Mouse (Mus musculus) liver, adult 2 months (tissue): ENCODE measurements around the gene Wnt9a. TPM values are rescaled to one million over a fixed set of nuclear protein-coding genes. Genes with fewer than 3 reads are reported as not detected.

Experiments used
- DNase-seq: peaks from one replicate; pipeline ENCODE4 v3.0.0-alpha.2; 2011; ENCODE audit warnings: low read depth, low spot score; ENCODE audit errors: extremely low read depth
- H3K27ac ChIP-seq: fragments of 200-500 bp; replicated peaks from 2 replicates; pipeline ENCODE4 v1.5.1; 2012; ENCODE audit warnings: low read depth, mild to moderate bottlenecking, control low read depth, inconsistent platforms, low read length; ENCODE audit not compliant: insufficient read depth
- H3K27me3 ChIP-seq: fragments of 200-500 bp; 2 replicates; pipeline ENCODE4 v1.6.1; 2012; ENCODE audit warnings: mild to moderate bottlenecking, moderate library complexity, low read length, inconsistent platforms; ENCODE audit not compliant: control insufficient read depth, insufficient read depth
- H3K36me3 ChIP-seq: fragments of 200-500 bp; 2 replicates; pipeline ENCODE4 v1.6.1; 2012; ENCODE audit warnings: low read length, inconsistent platforms; ENCODE audit not compliant: control insufficient read depth, insufficient read depth
- H3K4me1 ChIP-seq: fragments of 200-500 bp; 2 replicates; pipeline ENCODE4 v1.6.1; 2011; ENCODE audit warnings: low read length; ENCODE audit not compliant: control insufficient read depth, insufficient read depth
- H3K4me3 ChIP-seq: fragments of 200-500 bp; 2 replicates; pipeline ENCODE4 v1.5.1; 2011; ENCODE audit warnings: low read depth, mild to moderate bottlenecking, control low read depth, low read length, moderate library complexity; ENCODE audit not compliant: insufficient read depth
- H3K79me2 ChIP-seq: fragments of 200-500 bp; 2 replicates; pipeline ENCODE4 v1.6.1; 2012; ENCODE audit warnings: inconsistent platforms, mild to moderate bottlenecking, low read length, moderate library complexity; ENCODE audit not compliant: control insufficient read depth, insufficient read depth
- H3K9ac ChIP-seq: fragments of 200-500 bp; 2 replicates; pipeline ENCODE4 v1.6.1; 2012; ENCODE audit warnings: low read depth, mild to moderate bottlenecking, control low read depth, inconsistent platforms, low read length
- CTCF ChIP-seq: fragments of 200-500 bp; IDR thresholded peaks from 2 replicates; pipeline ENCODE4 v1.5.1; 2011; ENCODE audit warnings: low read depth, low read length, control low read depth
- POLR2A ChIP-seq: fragments of 200-500 bp; IDR thresholded peaks from 2 replicates; pipeline ENCODE4 v1.6.1; 2011; ENCODE audit warnings: low read length, control low read depth; ENCODE audit not compliant: insufficient read depth; ENCODE audit errors: extremely low read depth
- WGBS: fragments of 180-500 bp; shearing (Covaris S2); methylation state at CpG from one replicate; pipeline ENCODE4 v1.1.7; 2018; 5-methylcytosine and 5-hydroxymethylcytosine counted together
- polyA plus RNA-seq: library from polyadenylated mRNA; depleted of rRNA; stranded (reverse); fragments of >200 nt; gene quantifications from 2 replicates; pipeline ENCODE4 v1.2.3, GENCODE M21; 2012
- total RNA-seq: library from RNA; depleted of rRNA; stranded (reverse); fragments of >200 nt; gene quantifications from 2 replicates; pipeline ENCODE4 v1.2.3, GENCODE M21; 2014

The Wnt9a gene
- total and polyA plus RNA-seq, 2 experiments: 0.37 to 0.46 TPM

- no peak for DNase-seq
- peaks cover 2% of the 10 kb centered on the region; the same call in 1 of the 2 replicates for H3K4me1 ChIP-seq
- no peak for TF ChIP-seq POLR2A
- TF ChIP-seq CTCF: no peak
- H3K9ac ChIP-seq: no peak overlapping the region
- no peaks in the 10 kb centered on the region for H3K79me2 ChIP-seq
- WGBS: 87% methylated on average over 6 of the region's 6 CpGs
- H3K27ac ChIP-seq: no peak overlapping the region
- H3K36me3 ChIP-seq: no peaks in the 10 kb centered on the region
- H3K27me3 ChIP-seq: no peaks in the 10 kb centered on the region
- H3K4me3 ChIP-seq: no peak overlapping the region
These were observed 5.3 kb downstream of the Wnt9a start for GRCm38 (mm10) chr11:59312060-59312459.

- Histone ChIP-seq H3K9ac (no peak overlapping the region), H3K79me2 (no peaks in the 10 kb centered on the region), H3K36me3 (no peaks in the 10 kb centered on the region), H3K27me3 (no peaks in the 10 kb centered on the region), H3K4me1 (peaks cover 2% of the 10 kb centered on the region; the same call in 1 of the 2 replicates), H3K27ac (no peak overlapping the region), H3K4me3 (no peak overlapping the region)
- 45% methylated on average over 8 of the region's 8 CpGs for WGBS
- DNase-seq: no peak
- TF ChIP-seq POLR2A (no peak), CTCF (no peak)
These were observed 5.8 kb downstream of the Wnt9a start for GRCm38 (mm10) chr11:59312501-59312900.

GRCm38 (mm10) chr11:59313029-59313811 lies 6.5 kb downstream of the Wnt9a start:
- Histone ChIP-seq H3K4me3 (no peak overlapping the region), H3K27ac (no peak overlapping the region), H3K79me2 (no peaks in the 10 kb centered on the region), H3K27me3 (no peaks in the 10 kb centered on the region), H3K36me3 (no peaks in the 10 kb centered on the region), H3K4me1 (no peaks in the 10 kb centered on the region), H3K9ac (no peak overlapping the region)
- no peak for DNase-seq
- TF ChIP-seq CTCF (no peak), POLR2A (no peak)
- 62% methylated on average over 17 of the region's 17 CpGs for WGBS

GRCm38 (mm10) chr11:59313944-59314343 lies 7.2 kb downstream of the Wnt9a start:
- H3K9ac ChIP-seq: no peak overlapping the region
- no peaks in the 10 kb centered on the region for H3K4me1 ChIP-seq
- TF ChIP-seq POLR2A (no peak), CTCF (no peak)
- 79% methylated on average over 11 of the region's 11 CpGs for WGBS
- H3K27me3 ChIP-seq: no peaks in the 10 kb centered on the region
- no peak overlapping the region for H3K27ac ChIP-seq
- no peak overlapping the region for H3K4me3 ChIP-seq
- no peaks in the 10 kb centered on the region for H3K79me2 ChIP-seq
- no peaks in the 10 kb centered on the region for H3K36me3 ChIP-seq
- DNase-seq: no peak

- 83% methylated on average over 6 of the region's 6 CpGs for WGBS
- no peak for DNase-seq
- no peaks in the 10 kb centered on the region for H3K27me3 ChIP-seq
- no peak overlapping the region for H3K27ac ChIP-seq
- no peak overlapping the region for H3K4me3 ChIP-seq
- H3K9ac ChIP-seq: no peak overlapping the region
- H3K36me3 ChIP-seq: no peaks in the 10 kb centered on the region
- TF ChIP-seq POLR2A (no peak), CTCF (no peak)
- no peaks in the 10 kb centered on the region for H3K4me1 ChIP-seq
- no peaks in the 10 kb centered on the region for H3K79me2 ChIP-seq
These were observed 9.8 kb downstream of the Wnt9a start for GRCm38 (mm10) chr11:59316517-59316916.

GRCm38 (mm10) chr11:59322988-59323387 lies 16.3 kb downstream of the Wnt9a start:
- Histone ChIP-seq H3K79me2 (no peaks in the 10 kb centered on the region), H3K4me3 (no peak overlapping the region), H3K36me3 (no peaks in the 10 kb centered on the region), H3K4me1 (no peaks in the 10 kb centered on the region), H3K27ac (no peak overlapping the region), H3K27me3 (no peaks in the 10 kb centered on the region), H3K9ac (no peak overlapping the region)
- DNase-seq: no peak
- 85% methylated on average over 3 of the region's 3 CpGs for WGBS
- no peak for TF ChIP-seq CTCF
- TF ChIP-seq POLR2A: no peak
